Mouse (Mus musculus) intestine, embryonic 14.5 days (tissue): ENCODE data around the gene Plxnb1. TPM values are rescaled to one million over a fixed set of nuclear protein-coding genes. Genes with fewer than 3 reads are reported as not detected.
"Not testable (repeated sequence)": the region's sequence is repeated elsewhere in the genome, so short reads cannot be mapped to it uniquely, and the experiment has no call there.

ENCODE experiments used
- ATAC-seq: fragments of 200-750 bp; cut with Nextera tagmentation; replicated peaks from 2 replicates; pipeline ENCODE4 v1.8.0; 2017; ENCODE audit warnings: low read depth, moderate number of reproducible peaks, moderate TSS enrichment, moderate library complexity; ENCODE audit not compliant: low FRiP score, low TSS enrichment
- DNase-seq: peaks from one replicate; pipeline ENCODE4 v3.0.0-alpha.2; 2018; ENCODE audit warnings: low spot score
- H3K27ac ChIP-seq: fragments of 300-500 bp; sonication (generic); 2 replicates; pipeline ENCODE4 v1.5.1; 2014; ENCODE audit warnings: low read depth, mild to moderate bottlenecking, control low read depth
- H3K27me3 ChIP-seq: fragments of 300-500 bp; sonication (generic); replicated peaks from 2 replicates; pipeline ENCODE4 v1.6.1; 2014; ENCODE audit warnings: low read length, control low read depth; ENCODE audit not compliant: control insufficient read depth, insufficient read depth
- H3K36me3 ChIP-seq: fragments of 300-500 bp; sonication (generic); 2 replicates; pipeline ENCODE4 v1.6.1; 2014; ENCODE audit warnings: low read length, control low read depth; ENCODE audit not compliant: control insufficient read depth, insufficient read depth
- H3K4me1 ChIP-seq: fragments of 300-500 bp; sonication (generic); replicated peaks from 2 replicates; pipeline ENCODE4 v1.6.1; 2014; ENCODE audit warnings: low read length, control low read depth, mixed read lengths; ENCODE audit not compliant: control insufficient read depth, insufficient read depth
- H3K4me2 ChIP-seq: fragments of 300-500 bp; sonication (generic); 2 replicates; pipeline ENCODE4 v1.6.1; 2014; ENCODE audit warnings: low read length
- H3K4me3 ChIP-seq: fragments of 300-500 bp; sonication (generic); 2 replicates; pipeline ENCODE4 v1.5.1; 2014; ENCODE audit warnings: low read depth, low read length, control low read depth, mixed read lengths
- H3K9ac ChIP-seq: fragments of 300-500 bp; sonication (generic); 2 replicates; pipeline ENCODE4 v1.6.1; 2014; ENCODE audit warnings: mild to moderate bottlenecking, low read length
- H3K9me3 ChIP-seq: fragments of 300-500 bp; sonication (generic); 2 replicates; pipeline ENCODE4 v1.6.1; 2016; ENCODE audit warnings: low read length, control low read depth; ENCODE audit not compliant: control insufficient read depth
- WGBS: fragments of 180-500 bp; shearing (Covaris S2); extraction: QIAGEN DNeasy Blood & Tissue Kit; methylation state at CpG from one replicate; pipeline ENCODE4 v1.1.7; 2014; 5-methylcytosine and 5-hydroxymethylcytosine counted together
- polyA plus RNA-seq: library from polyadenylated mRNA; unstranded; fragments of >200 nt; fragmentation: Nextera tagmentation; extraction: Ambion mirVana; gene quantifications from 2 replicates; pipeline ENCODE4 v1.2.1, GENCODE M21; 2014

Plxnb1 gene
- polyA plus RNA-seq, 1 experiment from 2014 or later = 11.7 TPM

DNA sequence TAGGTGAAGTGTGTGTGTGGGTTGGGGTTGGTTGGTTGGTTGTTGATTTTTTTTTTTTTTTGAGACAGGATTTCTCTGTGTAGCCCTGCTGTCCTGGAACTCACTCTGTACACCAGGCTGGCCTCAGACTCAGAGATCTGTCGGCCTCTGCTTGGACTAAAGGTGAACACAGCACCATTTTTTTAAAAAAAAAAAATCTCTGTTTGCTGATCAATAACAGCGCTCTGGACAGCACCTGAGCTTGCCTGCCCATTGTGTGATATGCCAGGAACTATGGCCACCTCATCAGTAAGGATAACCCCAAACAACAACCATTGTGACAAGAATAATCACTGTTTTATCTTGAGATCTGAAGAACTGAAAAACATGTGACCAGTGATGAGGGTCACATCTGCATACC is 29.9 kb downstream of the Plxnb1 start:
- 65% methylated on average over 2 of the region's 2 CpGs for WGBS
- ATAC-seq = no peak
- Histone ChIP-seq H3K27me3 (no peaks in the 10 kb centered on the region), H3K4me2 (no peak overlapping the region), H3K36me3 (no peaks in the 10 kb centered on the region), H3K9ac (no peak overlapping the region), H3K9me3 (no peaks in the 10 kb centered on the region), H3K4me1 (no peaks in the 10 kb centered on the region), H3K27ac (no peak overlapping the region), H3K4me3 (no peak overlapping the region)
- peak; percentile 13 for DNase-seq

DNA sequence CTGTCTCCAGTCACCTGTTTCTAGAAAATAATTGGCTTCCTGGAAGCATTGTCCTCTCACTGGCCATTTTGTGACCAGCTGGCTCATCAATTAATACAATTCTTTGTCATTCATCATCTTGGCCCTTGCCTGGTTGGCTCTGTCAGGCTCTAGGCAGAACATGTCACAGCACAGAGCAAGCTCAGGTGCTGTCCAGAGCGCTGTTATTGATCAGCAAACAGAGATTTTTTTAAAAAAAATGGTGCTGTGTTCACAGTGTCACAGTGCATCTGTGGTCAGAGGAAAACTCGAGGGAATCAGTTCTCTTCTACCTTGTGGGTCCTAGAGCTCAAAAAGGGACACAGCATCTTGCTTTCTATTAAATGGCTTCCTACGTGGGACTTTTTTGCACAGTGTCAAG is 30.3 kb downstream of the Plxnb1 start:
- no peak for ATAC-seq
- Histone ChIP-seq H3K4me3 (no peak overlapping the region), H3K36me3 (no peaks in the 10 kb centered on the region), H3K9ac (no peak overlapping the region), H3K27ac (no peak overlapping the region), H3K4me2 (no peak overlapping the region), H3K27me3 (no peaks in the 10 kb centered on the region), H3K4me1 (no peaks in the 10 kb centered on the region), H3K9me3 (no peaks in the 10 kb centered on the region)
- 67% methylated on average over 3 of the region's 3 CpGs for WGBS
- DNase-seq = no peak

DNA sequence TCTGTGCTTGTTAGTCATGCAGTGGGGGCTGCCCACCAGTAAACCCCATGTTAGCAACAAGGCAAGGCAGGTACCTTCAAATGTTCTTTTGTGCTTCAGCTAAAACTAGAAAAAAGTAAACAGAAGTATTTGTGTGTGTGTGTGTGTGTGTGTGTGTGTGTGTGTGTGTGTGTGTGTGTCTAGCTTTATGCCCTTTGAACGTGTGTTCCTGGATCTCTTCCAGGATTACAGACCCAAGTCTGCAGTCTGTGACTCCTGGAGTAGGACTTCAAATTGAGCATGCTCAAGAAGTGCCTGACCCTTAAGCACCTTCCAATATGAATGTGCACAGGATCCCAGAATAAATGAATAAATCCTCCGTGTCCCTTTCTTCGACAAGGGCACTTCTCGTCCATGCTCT is 31.9 kb downstream of the Plxnb1 start:
- ATAC-seq (no peak), DNase-seq (no peak)
- 74% methylated on average over 4 of the region's 4 CpGs for WGBS
- Histone ChIP-seq H3K4me2 (no peak overlapping the region), H3K4me1 (no peaks in the 10 kb centered on the region), H3K36me3 (no peaks in the 10 kb centered on the region), H3K27me3 (no peaks in the 10 kb centered on the region), H3K9ac (no peak overlapping the region), H3K4me3 (no peak overlapping the region), H3K9me3 (no peaks in the 10 kb centered on the region), H3K27ac (no peak overlapping the region)

DNA sequence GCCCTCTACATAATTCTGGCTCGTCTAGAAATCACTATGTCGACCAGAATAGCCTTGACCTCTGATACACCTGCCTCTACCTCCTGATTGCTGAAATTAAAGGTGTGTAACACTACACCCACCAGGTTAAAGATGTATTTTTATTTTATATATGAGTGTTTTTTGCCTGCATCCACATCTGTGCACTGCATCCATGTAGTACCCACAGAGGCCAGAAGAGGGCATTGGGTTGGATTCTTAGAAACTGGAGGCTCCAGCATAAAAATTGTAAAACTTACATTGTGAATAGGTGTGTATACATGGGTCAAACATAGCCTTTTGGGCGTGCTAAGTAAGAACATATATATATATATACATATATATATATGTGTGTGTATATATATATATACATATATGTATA is 33.0 kb downstream of the Plxnb1 start:
- ATAC-seq = no peak
- no peaks in the 10 kb centered on the region for H3K27me3 ChIP-seq
- H3K36me3 ChIP-seq = no peaks in the 10 kb centered on the region
- H3K4me1 ChIP-seq = no peaks in the 10 kb centered on the region
- H3K9ac ChIP-seq = no peak overlapping the region
- WGBS = 56% methylated on average over 3 of the region's 3 CpGs
- no peaks in the 10 kb centered on the region for H3K9me3 ChIP-seq
- peak; percentile 63 for DNase-seq
- H3K4me2 ChIP-seq = no peak overlapping the region
- H3K4me3 ChIP-seq = no peak overlapping the region
- no peak overlapping the region for H3K27ac ChIP-seq

DNA sequence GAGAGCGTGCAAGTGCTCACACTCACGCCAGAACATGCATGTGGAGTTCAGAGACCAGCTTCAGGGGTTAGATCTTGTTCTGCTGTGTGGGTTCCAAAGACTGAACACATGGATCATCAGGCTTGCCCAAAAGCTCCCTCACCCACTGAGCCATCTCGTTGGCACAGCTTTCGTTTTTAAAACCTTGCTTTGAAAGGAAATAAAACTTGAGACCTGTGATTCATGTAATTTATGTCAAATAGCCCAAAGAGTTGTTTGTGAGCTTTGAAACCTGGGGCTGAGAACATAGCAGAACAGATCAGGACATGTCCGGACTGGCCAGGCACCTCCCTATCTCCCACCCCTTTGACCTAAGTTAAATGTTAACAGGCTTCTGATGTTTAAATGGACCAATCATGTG is 34.9 kb downstream of the Plxnb1 start:
- DNase-seq (no peak), ATAC-seq (no peak)
- Histone ChIP-seq H3K4me3 (no peak overlapping the region), H3K4me1 (no peaks in the 10 kb centered on the region), H3K9me3 (no peaks in the 10 kb centered on the region), H3K36me3 (no peaks in the 10 kb centered on the region), H3K27ac (no peak overlapping the region), H3K27me3 (no peaks in the 10 kb centered on the region), H3K9ac (no peak overlapping the region), H3K4me2 (no peak overlapping the region)
- 86% methylated on average over 5 of the region's 5 CpGs for WGBS

DNA sequence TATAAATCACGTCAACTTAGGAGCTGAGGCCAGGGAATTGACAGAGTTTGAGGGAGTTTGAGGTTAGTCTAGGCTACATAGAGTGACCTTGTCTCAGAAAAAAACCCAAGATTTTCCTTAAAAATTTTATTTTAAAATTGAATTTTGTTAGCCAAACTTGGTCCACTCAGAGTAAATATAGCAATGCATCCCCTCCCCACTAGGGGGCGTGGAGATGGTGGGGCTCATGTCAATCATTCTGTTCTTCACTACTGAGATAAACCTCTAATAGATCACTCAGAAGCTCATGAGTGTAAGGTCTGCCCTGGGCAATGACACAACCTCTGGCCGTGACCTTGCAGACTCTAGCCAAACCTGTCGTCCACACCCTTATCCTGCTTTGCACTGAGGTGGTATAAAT is 45.2 kb downstream of the Plxnb1 start:
- H3K4me2 ChIP-seq, H3K36me3 ChIP-seq, H3K4me1 ChIP-seq, H3K9ac ChIP-seq, H3K9me3 ChIP-seq, H3K27me3 ChIP-seq, H3K27ac ChIP-seq, ATAC-seq, DNase-seq, H3K4me3 ChIP-seq: not testable (repeated sequence)
- WGBS = 64% methylated on average over 4 of the region's 4 CpGs

DNA sequence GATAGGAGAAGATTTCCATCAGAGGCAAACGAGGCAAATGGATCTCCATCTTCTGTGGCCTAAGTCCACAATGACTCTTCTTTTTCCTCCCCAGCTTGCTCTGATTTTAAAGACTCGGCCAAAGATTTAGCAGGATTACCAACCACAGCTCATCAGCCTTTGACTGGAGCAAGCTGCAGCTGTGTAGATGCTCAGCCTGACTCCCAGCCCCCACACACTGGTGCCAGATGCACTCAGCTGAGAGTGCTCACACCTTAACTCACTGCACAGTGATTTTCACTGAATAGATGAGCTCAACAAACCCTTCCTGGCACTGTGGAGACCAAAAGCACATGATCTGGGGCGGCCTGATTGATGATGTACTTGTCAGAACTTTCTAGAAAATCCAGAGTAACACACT is 66.8 kb downstream of the Plxnb1 start, which contains the start of gene Fbxw21:
Fbxw21 (minus strand) TSS at position 101 of the 400 bp plus-strand sequence.
- H3K9ac ChIP-seq = no peak within 1 kb of the TSS
- H3K4me1 ChIP-seq = no peaks in the 10 kb centered on the region
- no peak for DNase-seq
- ATAC-seq = no peak
- WGBS = 73% methylated on average over 3 of the region's 3 CpGs
- H3K4me2 ChIP-seq = no peak within 1 kb of the TSS
- no peaks in the 10 kb centered on the region for H3K36me3 ChIP-seq
- H3K27ac ChIP-seq = no peak within 1 kb of the TSS
- H3K4me3 ChIP-seq = no peak within 1 kb of the TSS
- H3K27me3 ChIP-seq = no peaks in the 10 kb centered on the region
- no peaks in the 10 kb centered on the region for H3K9me3 ChIP-seq

DNA sequence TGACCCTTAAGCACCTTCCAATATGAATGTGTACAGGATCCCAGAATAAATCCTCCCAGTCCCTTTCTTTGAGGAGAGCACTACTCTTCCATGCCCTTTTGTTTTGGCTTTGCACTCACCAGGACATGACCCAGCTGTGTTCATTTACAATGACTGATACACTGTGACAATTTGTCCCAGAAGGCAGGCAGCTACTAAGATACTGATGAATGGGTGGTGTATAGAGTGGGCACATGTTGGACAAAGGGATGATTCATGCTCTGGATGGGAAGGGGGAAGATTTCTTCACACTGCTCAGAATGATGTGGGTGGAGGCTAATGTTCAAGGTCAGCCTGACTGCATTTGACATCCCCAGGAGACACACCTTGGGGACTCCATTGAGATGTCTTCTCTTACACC is 72.1 kb downstream of the Plxnb1 start:
- DNase-seq = no peak
- Histone ChIP-seq H3K4me1 (no peaks in the 10 kb centered on the region), H3K4me2 (no peak overlapping the region), H3K27ac (no peak overlapping the region), H3K36me3 (no peaks in the 10 kb centered on the region), H3K27me3 (no peaks in the 10 kb centered on the region), H3K9ac (no peak overlapping the region), H3K4me3 (no peak overlapping the region), H3K9me3 (no peaks in the 10 kb centered on the region)
- no peak for ATAC-seq
